In genomic region chr4:135855536-135856222, GRCm38 (mm10) we compare ENCODE assay signal across 8 mouse cellular contexts. TPM values are rescaled to one million over a fixed set of nuclear protein-coding genes. Genes with fewer than 3 reads are reported as not detected.
DNase-seq lines count a peak whose midpoint lies in the region; ATAC-seq and TF ChIP-seq lines count a peak whose summit lies in the region.

TSS of gene Srsf10 (plus strand) at chr4:135855747.

- no peaks in the 10 kb centered on the region for H3K27me3 ChIP-seq in hindbrain, embryonic 16.5 days (replicated peaks; ENCODE audit: control insufficient read depth, insufficient read depth, low read length)

- DNase-seq in T-cell, adult 2 months (ENCODE audit: low spot score) = peak; percentile 96
- peak; percentile 92 to 96 for DNase-seq in cerebellum, postnatal 36 days
- peak; percentile 96 for DNase-seq in gastrocnemius, adult 18-20 months (ENCODE audit: low spot score)
- peak; percentile 93 to 96 for DNase-seq in left cerebral cortex, adult 2 months (ENCODE audit: extremely low spot score in 1 of 2, low spot score in 2 of 2)
- peak; percentile 92 to 93 for DNase-seq in right cerebral cortex, adult 2 months (ENCODE audit: low spot score in 2 of 2)
- peak; percentile 95 for DNase-seq in urinary bladder, postnatal 14 days (ENCODE audit: low spot score)

- WGBS in hindbrain, embryonic 16.5 days = under 1% methylated on average over 56 of the region's 67 CpGs

- peak within 1 kb of the TSS; percentile 93 for H3K9ac ChIP-seq in hindbrain, embryonic 16.5 days (ENCODE audit: low read depth, low read length)

- ATAC-seq in hindbrain, embryonic 16.5 days = peak; percentile 97
- peak; percentile 87 for ATAC-seq in megakaryocyte, adult 5-6 weeks (ENCODE audit: poor library complexity, severe bottlenecking)

- H3K4me2 ChIP-seq in hindbrain, embryonic 16.5 days (ENCODE audit: low read length) = peak within 1 kb of the TSS; percentile 78

- peak within 1 kb of the TSS; percentile 97 for H3K4me3 ChIP-seq in hindbrain, embryonic 16.5 days (ENCODE audit: low read length)
- peak within 1 kb of the TSS; percentile 90 for H3K4me3 ChIP-seq in left cerebral cortex, adult 2 months

- peaks cover 30% of the 10 kb centered on the region for H3K4me1 ChIP-seq in hindbrain, embryonic 16.5 days (ENCODE audit: control insufficient read depth, insufficient read depth, low read depth, low read length)

- peak within 1 kb of the TSS; percentile 99 for H3K27ac ChIP-seq in hindbrain, embryonic 16.5 days (ENCODE audit: low read depth, low read length)
- peak within 1 kb of the TSS; percentile 93 for H3K27ac ChIP-seq in left cerebral cortex, adult 2 months

- H3K9me3 ChIP-seq in hindbrain, embryonic 16.5 days (ENCODE audit: control insufficient read depth, low read length) = no peaks in the 10 kb centered on the region

- H3K36me3 ChIP-seq in hindbrain, embryonic 16.5 days (ENCODE audit: control insufficient read depth, insufficient read depth, low read length) = no peaks in the 10 kb centered on the region

- intact Hi-C loops in left cerebral cortex, adult 2 months (cut with DNase I) = loop anchor here (1.0 to 5.0 kb wide), 3 partner anchors 18 to 33 kb away; partner anchors contain the start of gene Pnrc2

- no peak for TF ChIP-seq CTCF in left cerebral cortex, adult 2 months (IDR thresholded peaks at IDR 0.05)

RNA-seq across cellular contexts. Expression of gene Srsf10, which starts in this region (rescaled TPM):
- 10 to 100 TPM; 25.6 to 27.0 TPM for total RNA-seq in gastrocnemius, adult 18-20 months (2021)
- polyA plus RNA-seq in hindbrain, embryonic 16.5 days (2015; fragmentation: Nextera tagmentation; extraction: Ambion mirVana) = 144 and 166 TPM in 2 replicates
- total RNA-seq in left cerebral cortex, adult 2 months (2021) = 10 to 100 TPM; 70.8 to 82.2 TPM
- 104 and 125 TPM in 2 replicates for total RNA-seq in megakaryocyte, adult 5-6 weeks (2015)
- total RNA-seq in megakaryocyte, adult 5-6 weeks (2017) = 130 and 147 TPM in 2 replicates

Comparison
In these comparisons a context has a peak if more than half of its experiments do, and no peak if none do; other contexts are left out.
1. Peak in every context shown above with its lines: DNase-seq, ATAC-seq, H3K4me3 ChIP-seq and H3K27ac ChIP-seq.